ENCODE assay signal across 15 mouse cellular contexts in genomic region chr10:17518423-17519175, GRCm38 (mm10).
A peak's percentile ranks its signal among the peaks of the same experiment; 100 is the strongest.
DNase-seq lines count a peak whose midpoint lies in the region; ATAC-seq lines count a peak whose summit lies in the region.
"Had no signal": no experiment of that assay in that cellular context is flagged by ENCODE, and none has a peak within 500 bp of the region (broad histone marks: within the 10 kb centered on the region; RNA-seq: fewer than 3 reads in every experiment).

No protein-coding gene starts in this region.

- peak; percentile 94 for DNase-seq in heart, adult 11 months
- no peak for DNase-seq in heart, postnatal 36 days
- peak; percentile 30 for DNase-seq in lung, postnatal 36 days
- no peak for DNase-seq in lung, postnatal 14 days
- peak; percentile 45 for DNase-seq in skeletal muscle tissue, adult 2 months (ENCODE audit: low read depth, low spot score)
- DNase-seq in cerebellum, postnatal 10 days = no peak
- DNase-seq in spleen, postnatal 14 days (ENCODE audit: low spot score in 2 of 2) = no peak
- DNase-seq: adrenal gland, postnatal 25 days; cerebellum, postnatal 36 days; heart, adult 2 months; kidney, adult 18-20 months; lung, adult 2 months; thymus, adult 2 months had no signal

- ATAC-seq in common myeloid progenitor, adult 5-6 weeks (replicated peaks; ENCODE audit: low read depth, poor library complexity, severe bottlenecking) = peak; percentile 37; the same call in 1 of the 2 replicates
- ATAC-seq: hindbrain, embryonic 16.5 days had no signal

- intact Hi-C loops in heart, postnatal 36 days (cut with DNase I) = no loop called here

Comparison
In these comparisons a context has a peak if more than half of its experiments do, and no peak if none do; other contexts are left out.
1. DNase-seq: peak in heart, adult 11 months (single experiment), lung, postnatal 36 days (single experiment) and skeletal muscle tissue, adult 2 months (single experiment); none in heart, postnatal 36 days (0 of 2), lung, postnatal 14 days (single experiment), cerebellum, postnatal 10 days (0 of 2) and spleen, postnatal 14 days (0 of 2).